Mouse (Mus musculus) kidney, embryonic 16.5 days (tissue): ENCODE measurements around the gene Ttc38. TPM values are rescaled to one million over a fixed set of nuclear protein-coding genes. Genes with fewer than 3 reads are reported as not detected.
"Not testable (repeated sequence)": the region's sequence is repeated elsewhere in the genome, so short reads cannot be mapped to it uniquely, and the experiment has no call there.

Experiments
- ATAC-seq: fragments of 200-750 bp; cut with Nextera tagmentation; 2 replicates; pipeline ENCODE4 v1.8.0; 2017; ENCODE audit warnings: moderate TSS enrichment; ENCODE audit not compliant: low FRiP score, low TSS enrichment
- H3K27ac ChIP-seq: fragments of 300-500 bp; sonication (generic); 2 replicates; pipeline ENCODE4 v1.5.1; 2014; ENCODE audit warnings: low read length
- H3K27me3 ChIP-seq: fragments of 300-500 bp; sonication (generic); 2 replicates; pipeline ENCODE4 v1.6.1; 2014; ENCODE audit warnings: low read length, control low read depth, mixed read lengths; ENCODE audit not compliant: insufficient read depth
- H3K36me3 ChIP-seq: fragments of 300-500 bp; sonication (generic); 2 replicates; pipeline ENCODE4 v1.6.1; 2014; ENCODE audit warnings: low read length, control low read depth, mixed read lengths; ENCODE audit not compliant: insufficient read depth
- H3K4me1 ChIP-seq: fragments of 300-500 bp; sonication (generic); 2 replicates; pipeline ENCODE4 v1.6.1; 2014; ENCODE audit warnings: low read length, control low read depth, mixed read lengths; ENCODE audit not compliant: insufficient read depth
- H3K4me2 ChIP-seq: fragments of 300-500 bp; sonication (generic); replicated peaks from 2 replicates; pipeline ENCODE4 v1.6.1; 2014; ENCODE audit warnings: low read depth, low read length
- H3K4me3 ChIP-seq: fragments of 300-500 bp; sonication (generic); 2 replicates; pipeline ENCODE4 v1.5.1; 2014; ENCODE audit warnings: mild to moderate bottlenecking, low read length
- H3K9ac ChIP-seq: fragments of 300-500 bp; sonication (generic); replicated peaks from 2 replicates; pipeline ENCODE4 v1.6.1; 2014; ENCODE audit warnings: low read length
- H3K9me3 ChIP-seq: fragments of 300-500 bp; sonication (generic); 2 replicates; pipeline ENCODE4 v1.6.1; 2016; ENCODE audit warnings: low read length, control low read depth
- WGBS: fragments of 180-500 bp; shearing (Covaris S2); extraction: QIAGEN DNeasy Blood & Tissue Kit; methylation state at CpG from one replicate; pipeline ENCODE4 v1.1.7; 2014; 5-methylcytosine and 5-hydroxymethylcytosine counted together
- polyA plus RNA-seq: library from polyadenylated mRNA; unstranded; fragments of >200 nt; fragmentation: Nextera tagmentation; extraction: Ambion mirVana; gene quantifications from 2 replicates; pipeline ENCODE4 v1.2.1, GENCODE M21; 2015

Gene Ttc38
- polyA plus RNA-seq, 1 experiment from 2014 or later = 8.2 TPM

DNA sequence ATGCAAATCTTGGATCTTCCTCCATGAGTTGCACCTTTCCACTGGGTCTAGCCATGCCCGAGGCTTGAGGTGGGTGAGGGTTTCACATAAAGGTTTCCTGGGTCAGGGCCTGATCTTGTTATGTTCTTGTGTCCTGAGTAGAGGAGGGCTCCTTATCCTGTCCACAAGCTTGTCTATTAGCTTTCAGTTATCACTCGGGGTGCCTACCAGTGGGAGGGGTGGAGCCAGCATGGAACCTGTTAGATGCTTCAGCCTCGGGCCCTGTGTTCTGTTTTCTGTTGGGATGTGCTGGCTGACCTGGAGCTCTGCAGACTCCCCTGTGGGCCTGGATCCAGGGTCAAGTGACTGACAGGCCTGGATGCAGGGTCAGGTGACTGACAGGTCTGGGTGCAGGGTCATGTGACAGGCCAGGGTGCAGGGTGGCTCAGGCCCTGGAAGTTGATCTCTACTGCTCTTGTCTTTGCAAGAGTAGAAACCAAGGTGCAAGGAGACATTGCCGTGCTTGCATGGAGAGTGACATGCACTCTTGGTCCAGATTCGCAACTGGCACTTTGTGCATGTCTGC is 9.8 kb downstream of the Ttc38 start:
- ATAC-seq = no peak
- Histone ChIP-seq H3K9me3 (no peaks in the 10 kb centered on the region), H3K36me3 (no peaks in the 10 kb centered on the region), H3K4me1 (no peaks in the 10 kb centered on the region), H3K27me3 (no peaks in the 10 kb centered on the region), H3K27ac (no peak overlapping the region), H3K9ac (no peak overlapping the region), H3K4me2 (no peak overlapping the region), H3K4me3 (no peak overlapping the region)
- WGBS = 83% methylated on average over 5 of the region's 5 CpGs

DNA sequence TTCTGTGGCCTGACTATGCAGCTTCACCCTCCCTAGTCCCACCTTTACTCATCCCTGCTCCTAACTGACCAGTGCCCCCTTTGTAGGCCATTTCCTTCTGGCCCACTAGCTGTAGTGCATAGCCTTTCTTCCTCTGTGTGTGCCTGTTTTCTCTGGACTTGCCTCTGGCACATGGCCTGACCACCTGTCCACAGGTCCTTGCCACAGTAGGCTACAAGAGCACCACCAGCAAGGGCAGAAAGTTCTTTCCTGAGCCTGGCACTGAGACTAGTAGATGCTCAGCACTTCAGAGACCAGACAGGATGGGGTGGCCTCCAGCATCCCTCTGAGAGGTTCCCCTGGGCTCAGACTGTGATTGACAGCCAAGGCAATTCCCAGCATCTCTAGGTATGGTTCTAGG is 13.0 kb downstream of the Ttc38 start:
- Histone ChIP-seq H3K4me3 (no peak overlapping the region), H3K27ac (no peak overlapping the region), H3K4me1 (no peaks in the 10 kb centered on the region), H3K27me3 (no peaks in the 10 kb centered on the region), H3K36me3 (no peaks in the 10 kb centered on the region), H3K4me2 (no peak overlapping the region), H3K9me3 (no peaks in the 10 kb centered on the region), H3K9ac (no peak overlapping the region)
- ATAC-seq = no peak

DNA sequence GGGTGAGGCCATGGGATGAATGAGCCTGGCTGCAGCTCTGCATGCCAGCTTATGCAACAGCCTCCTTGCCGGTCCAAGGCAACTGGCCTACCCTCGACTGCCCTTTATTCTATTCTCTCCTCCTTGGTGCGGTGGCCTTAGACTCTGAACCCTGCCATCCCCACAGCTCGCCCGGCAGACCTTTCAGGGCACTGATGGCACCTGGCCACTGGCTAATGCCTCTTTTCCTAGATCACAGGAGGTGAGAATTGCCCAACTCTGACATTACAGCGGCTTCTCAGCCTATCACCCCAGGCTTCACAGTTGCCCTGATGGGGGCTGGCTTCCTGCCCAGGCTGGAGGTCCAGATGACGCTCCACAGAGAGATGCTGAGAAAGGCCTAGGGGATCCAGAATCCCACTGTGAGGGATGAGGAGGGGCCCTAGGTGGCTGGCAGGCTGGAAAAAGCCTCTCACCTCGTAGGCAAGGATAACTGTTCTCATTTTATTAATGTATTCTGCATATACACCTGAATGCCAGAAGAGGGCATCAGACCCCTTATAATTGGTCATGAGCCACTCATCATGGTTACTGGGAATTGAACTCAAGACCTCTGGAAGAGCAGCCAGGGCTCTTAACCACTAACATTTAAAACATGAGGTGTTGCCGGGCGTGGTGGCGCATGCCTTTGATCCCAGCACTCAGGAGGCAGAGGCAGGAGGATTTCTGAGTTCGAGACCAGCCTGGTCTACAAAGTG is 19.7 kb downstream of the Ttc38 start:
- Histone ChIP-seq H3K4me2 (no peak overlapping the region), H3K4me1 (no peaks in the 10 kb centered on the region), H3K4me3 (no peak overlapping the region), H3K27me3 (no peaks in the 10 kb centered on the region), H3K36me3 (no peaks in the 10 kb centered on the region), H3K9me3 (no peaks in the 10 kb centered on the region), H3K9ac (no peak overlapping the region), H3K27ac (no peak overlapping the region)
- no peak for ATAC-seq
- 86% methylated on average over 12 of the region's 12 CpGs for WGBS

DNA sequence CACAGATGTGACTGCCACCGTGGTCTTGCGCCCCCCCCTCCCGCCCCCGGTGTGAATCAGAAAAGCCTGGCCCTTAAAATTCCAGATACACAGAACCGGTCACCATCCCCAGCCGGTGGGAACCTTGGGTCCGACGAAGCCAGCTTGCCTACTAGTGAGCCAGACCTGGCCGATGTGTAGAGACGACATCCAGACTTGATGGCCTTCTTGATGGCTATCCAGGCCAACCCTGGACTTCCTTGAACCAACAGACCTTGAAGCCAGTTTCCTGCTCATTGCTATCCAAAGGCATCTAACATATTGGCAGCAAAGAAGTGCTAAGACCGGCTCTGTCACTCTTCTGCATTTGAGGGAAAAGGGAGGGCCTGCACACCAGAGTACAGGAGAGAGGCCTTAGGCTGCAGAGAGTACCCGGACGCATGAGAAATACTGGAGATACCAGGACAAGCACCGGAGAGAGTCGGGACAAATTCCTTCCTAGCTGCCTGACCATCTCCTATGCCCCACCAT is 26.9 kb downstream of the Ttc38 start:
- WGBS = 7% methylated on average over 15 of the region's 15 CpGs
- Histone ChIP-seq H3K4me1 (peaks cover 20% of the 10 kb centered on the region), H3K9me3 (no peaks in the 10 kb centered on the region), H3K36me3 (peaks cover 21% of the 10 kb centered on the region), H3K27me3 (no peaks in the 10 kb centered on the region), H3K4me3 (peak overlapping the region; percentile 62), H3K9ac (peak overlapping the region; percentile 85), H3K4me2 (peak overlapping the region; percentile 89), H3K27ac (peak overlapping the region; percentile 72)
- ATAC-seq = peak; percentile 59

DNA sequence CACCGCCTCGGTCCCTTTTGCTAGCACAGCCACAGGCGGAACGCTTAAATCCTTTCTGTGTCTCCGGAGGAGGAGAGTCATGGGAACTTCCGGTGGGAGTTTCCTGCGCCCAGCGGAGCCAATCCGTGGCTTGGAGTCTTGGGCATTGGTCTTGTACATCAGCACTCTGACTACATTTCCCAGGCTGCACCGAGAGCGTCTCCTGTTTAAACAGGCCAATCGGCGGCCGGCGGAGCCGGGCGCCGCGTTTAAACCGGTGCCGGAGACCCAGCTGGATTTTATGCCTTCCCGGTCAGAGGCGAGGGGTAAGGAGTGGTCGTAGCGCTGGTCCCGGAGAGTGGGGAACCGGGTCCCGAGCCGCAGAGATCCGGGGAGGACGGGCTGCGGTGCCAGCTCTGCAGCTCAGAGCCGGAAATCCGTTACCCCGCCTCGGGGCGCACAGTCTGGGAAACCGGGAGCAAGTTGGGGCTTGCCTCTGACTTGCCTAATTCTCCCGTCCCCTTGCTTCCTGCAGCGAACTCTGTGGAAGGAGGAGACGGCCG is 27.5 kb downstream of the Ttc38 start, which contains the start of gene Gtse1:
TSS of gene Gtse1 (plus strand) at position 256 of the 542 bp plus-strand sequence.
- under 1% methylated on average over 42 of the region's 42 CpGs for WGBS
- peak within 1 kb of the TSS; percentile 72 for H3K27ac ChIP-seq
- peaks cover 20% of the 10 kb centered on the region for H3K4me1 ChIP-seq
- peak within 1 kb of the TSS; percentile 62 for H3K4me3 ChIP-seq
- peak within 1 kb of the TSS; percentile 89 for H3K4me2 ChIP-seq
- peak within 1 kb of the TSS; percentile 85 for H3K9ac ChIP-seq
- peaks cover 26% of the 10 kb centered on the region for H3K36me3 ChIP-seq
- no peaks in the 10 kb centered on the region for H3K9me3 ChIP-seq
- peak; percentile 98 for ATAC-seq
- H3K27me3 ChIP-seq = no peaks in the 10 kb centered on the region

DNA sequence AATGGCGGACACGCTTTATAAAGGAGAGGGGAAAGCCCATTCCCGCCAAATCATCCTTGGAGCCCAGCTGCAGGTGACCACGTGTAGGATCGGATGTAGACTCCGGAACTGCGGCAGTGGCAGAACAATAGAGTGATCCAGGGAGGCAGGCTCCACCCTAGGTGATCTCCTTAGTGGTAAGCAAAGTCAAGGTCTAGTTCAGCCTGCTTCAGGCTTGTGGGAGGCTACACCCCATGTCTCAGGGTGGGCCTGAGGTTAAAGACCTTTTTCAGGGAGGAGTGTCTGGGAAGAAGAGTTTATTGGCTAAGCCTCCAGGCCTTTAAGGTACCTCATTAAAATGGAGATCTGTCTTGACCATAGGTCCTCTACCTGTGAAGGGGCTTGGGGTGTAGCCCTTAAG is 33.8 kb downstream of the Ttc38 start:
- 89% methylated on average over 7 of the region's 7 CpGs for WGBS
- not testable (repeated sequence) for ATAC-seq

DNA sequence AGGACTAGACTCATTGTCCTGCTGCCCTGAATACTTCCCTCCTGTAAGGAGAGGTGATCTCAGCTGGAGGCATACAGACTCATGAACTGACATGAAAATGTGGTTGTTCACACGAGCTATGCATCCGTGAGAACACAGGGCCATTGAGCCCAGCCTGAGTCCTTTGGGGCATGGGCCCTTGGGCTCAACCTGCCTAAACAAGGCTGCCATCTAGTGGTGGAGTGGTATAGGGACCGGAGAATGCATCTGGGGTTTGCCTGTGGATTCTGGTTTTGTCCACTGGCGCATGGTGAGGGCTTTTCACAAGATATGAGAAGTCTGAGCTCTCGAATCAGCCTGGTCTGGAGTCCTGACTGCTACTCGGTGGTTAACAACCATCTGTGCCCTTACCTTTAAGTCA is 35.6 kb downstream of the Ttc38 start:
- ATAC-seq = peak; percentile 31; the same call in 1 of the 2 replicates
- 65% methylated on average over 6 of the region's 6 CpGs for WGBS
- H3K4me3 ChIP-seq = no peak overlapping the region
- H3K27me3 ChIP-seq = no peaks in the 10 kb centered on the region
- H3K4me2 ChIP-seq = no peak overlapping the region
- H3K9ac ChIP-seq = no peak overlapping the region
- peaks cover 77% of the 10 kb centered on the region for H3K36me3 ChIP-seq
- H3K9me3 ChIP-seq = no peaks in the 10 kb centered on the region
- no peaks in the 10 kb centered on the region for H3K4me1 ChIP-seq
- H3K27ac ChIP-seq = no peak overlapping the region

More for the DNA sequence above, 33.8 kb downstream of the Ttc38 start:
- H3K36me3 ChIP-seq = peaks cover 67% of the 10 kb centered on the region
- H3K9me3 ChIP-seq, H3K4me3 ChIP-seq, H3K27me3 ChIP-seq, H3K27ac ChIP-seq, H3K4me2 ChIP-seq, H3K9ac ChIP-seq, H3K4me1 ChIP-seq: not testable (repeated sequence)

DNA sequence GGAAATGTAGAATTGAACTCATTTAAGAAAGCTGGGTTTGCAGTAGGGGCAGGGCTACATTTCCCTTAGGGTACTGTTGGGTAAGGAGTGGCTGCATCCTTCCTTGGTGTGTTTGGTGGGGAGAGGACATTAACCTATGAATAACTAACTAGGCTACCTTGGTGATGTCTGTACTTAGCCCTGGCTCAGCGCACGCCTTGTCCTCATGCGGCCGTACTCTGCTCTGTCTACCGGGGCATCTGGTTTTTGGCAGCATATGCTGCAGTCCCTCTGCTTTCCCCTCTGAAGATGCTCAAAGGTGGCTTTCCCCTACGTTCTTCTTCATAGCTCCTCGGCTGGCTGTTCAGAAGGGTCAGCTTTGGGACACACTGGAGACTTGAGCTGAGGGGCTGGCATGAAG is 45.2 kb downstream of the Ttc38 start:
- Histone ChIP-seq H3K27ac (no peak overlapping the region), H3K4me3 (no peak overlapping the region), H3K27me3 (no peaks in the 10 kb centered on the region), H3K4me2 (no peak overlapping the region), H3K4me1 (peaks cover 12% of the 10 kb centered on the region), H3K9ac (no peak overlapping the region), H3K9me3 (no peaks in the 10 kb centered on the region), H3K36me3 (peaks cover 38% of the 10 kb centered on the region)
- no peak for ATAC-seq
- WGBS = 88% methylated on average over 7 of the region's 7 CpGs

DNA sequence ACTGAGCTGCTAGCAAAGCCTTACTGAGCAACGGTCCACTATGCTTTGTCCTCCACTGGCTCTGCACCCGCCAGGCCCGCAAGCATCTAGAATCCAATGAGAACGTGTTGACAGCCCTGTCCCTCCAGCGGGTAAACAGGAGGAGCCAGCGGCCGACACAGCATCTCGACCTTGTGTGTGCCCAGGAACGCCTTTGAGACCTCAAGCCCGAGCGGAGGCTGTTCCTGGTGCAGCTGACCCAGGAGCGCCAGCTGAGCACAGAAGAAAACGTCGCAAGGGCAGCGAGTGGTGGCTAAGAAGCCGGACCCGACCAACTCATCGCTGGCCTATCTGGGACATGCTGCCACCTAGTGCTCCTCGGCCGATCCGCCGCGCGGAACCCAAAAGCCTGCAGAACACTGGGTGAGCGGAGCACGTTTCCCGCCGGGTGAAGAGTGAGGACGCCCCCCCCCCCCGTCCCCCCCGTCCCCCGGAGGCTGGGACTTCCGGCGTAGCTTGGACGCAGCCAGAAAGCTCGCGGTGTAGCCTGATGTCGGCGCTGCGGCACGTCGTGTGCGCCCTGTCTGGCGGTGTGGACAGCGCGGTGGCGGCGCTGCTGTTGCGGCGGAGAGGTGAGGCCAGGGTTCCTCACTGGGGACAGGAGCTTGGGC is 46.9 kb downstream of the Ttc38 start, which contains the start of gene Trmu:
TSS of gene Trmu (plus strand) at position 465 of the 650 bp plus-strand sequence.
- H3K27ac ChIP-seq = peak within 1 kb of the TSS; percentile 77
- H3K4me2 ChIP-seq = peak within 1 kb of the TSS; percentile 94
- peak within 1 kb of the TSS; percentile 88 for H3K4me3 ChIP-seq
- H3K27me3 ChIP-seq = no peaks in the 10 kb centered on the region
- peaks cover 12% of the 10 kb centered on the region for H3K4me1 ChIP-seq
- ATAC-seq = peak; percentile 95
- under 1% methylated on average over 46 of the region's 50 CpGs for WGBS
- peaks cover 41% of the 10 kb centered on the region for H3K36me3 ChIP-seq
- H3K9ac ChIP-seq = peak within 1 kb of the TSS; percentile 96
- no peaks in the 10 kb centered on the region for H3K9me3 ChIP-seq
